Mouse (Mus musculus) cerebellum, adult 9-10 months (tissue): ENCODE measurements around the gene Angptl2.

Experiments used
- DNase-seq: peaks from one replicate; pipeline ENCODE4 v3.0.0; 2022

The Angptl2 gene

GRCm38 (mm10) chr2:33232782-33233570 lies 17.1 kb downstream of the Angptl2 start:
- no peak for DNase-seq

- no peak for DNase-seq
Measured at GRCm38 (mm10) chr2:33233856-33234255, 18.0 kb downstream of the Angptl2 start.

GRCm38 (mm10) chr2:33234848-33235247 lies 19.0 kb downstream of the Angptl2 start:
- peak; percentile 64 for DNase-seq

- DNase-seq = no peak
Measured at GRCm38 (mm10) chr2:33237581-33237980, 21.7 kb downstream of the Angptl2 start.

GRCm38 (mm10) chr2:33244880-33245279 lies 29.0 kb downstream of the Angptl2 start:
- no peak for DNase-seq

GRCm38 (mm10) chr2:33245350-33245749 lies 29.5 kb downstream of the Angptl2 start:
- DNase-seq = no peak

- DNase-seq = no peak
Measured at GRCm38 (mm10) chr2:33246841-33247240, 31.0 kb downstream of the Angptl2 start.

- no peak for DNase-seq
Measured at GRCm38 (mm10) chr2:33248549-33248948, 32.7 kb downstream of the Angptl2 start.

GRCm38 (mm10) chr2:33249922-33250633 lies 34.2 kb downstream of the Angptl2 start:
- DNase-seq = no peak

GRCm38 (mm10) chr2:33252751-33253150 lies 36.9 kb downstream of the Angptl2 start:
- DNase-seq = no peak

- no peak for DNase-seq
Measured at GRCm38 (mm10) chr2:33253572-33254190, 37.8 kb downstream of the Angptl2 start.

- peak; percentile 60 for DNase-seq
Measured at GRCm38 (mm10) chr2:33254318-33254985, 38.6 kb downstream of the Angptl2 start.

GRCm38 (mm10) chr2:33256769-33257537 lies 41.1 kb downstream of the Angptl2 start:
- DNase-seq = peak; percentile 81

- DNase-seq = no peak
Measured at GRCm38 (mm10) chr2:33260772-33261171, 44.9 kb downstream of the Angptl2 start.

GRCm38 (mm10) chr2:33261475-33261874 lies 45.6 kb downstream of the Angptl2 start:
- no peak for DNase-seq

GRCm38 (mm10) chr2:33265793-33266192 lies 49.9 kb downstream of the Angptl2 start:
- DNase-seq = no peak

GRCm38 (mm10) chr2:33267075-33267474 lies 51.2 kb downstream of the Angptl2 start:
- no peak for DNase-seq

- DNase-seq = no peak
Measured at GRCm38 (mm10) chr2:33268384-33269131, 52.7 kb downstream of the Angptl2 start.

GRCm38 (mm10) chr2:33269132-33269493 lies 53.2 kb downstream of the Angptl2 start:
- peak; percentile 62 for DNase-seq

- DNase-seq = no peak
Measured at GRCm38 (mm10) chr2:33270569-33270968, 54.7 kb downstream of the Angptl2 start.

- no peak for DNase-seq
Measured at GRCm38 (mm10) chr2:33271511-33271910, 55.6 kb downstream of the Angptl2 start.
